Mouse (Mus musculus): ENCODE data around the gene Gm42878. TPM values are rescaled to one million over a fixed set of nuclear protein-coding genes. Genes with fewer than 3 reads are reported as not detected.

Gm42878 gene
- polyA plus RNA-seq, 1 experiment from 2014 or later = not detected

DNA sequence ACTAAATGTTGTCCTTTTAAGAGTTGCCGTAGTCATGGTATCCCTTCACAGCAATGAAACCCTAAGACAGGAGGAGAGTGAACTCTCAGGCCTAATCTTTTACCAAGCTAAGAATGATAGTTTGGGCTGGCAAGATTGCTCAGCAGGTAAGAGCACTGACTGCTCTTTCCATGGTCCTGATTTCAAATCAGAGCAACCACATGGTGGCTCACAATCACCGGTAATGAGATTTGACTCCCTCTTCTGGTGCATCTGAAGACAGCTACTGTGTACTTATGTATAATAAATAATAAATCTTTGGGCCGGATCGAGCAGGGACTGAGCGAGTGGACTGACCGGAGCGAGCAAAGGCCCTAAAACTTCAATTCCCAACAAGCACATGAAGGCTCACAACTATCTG lies 4.0 kb downstream of the Gm42878 start:
- Histone ChIP-seq H3K27me3 (ENCODE audit: control insufficient read depth, insufficient read depth, low read length) (no peaks in the 10 kb centered on the region), H3K9ac (no peak overlapping the region), H3K27ac (no peak overlapping the region), H3K4me1 (replicated peaks; ENCODE audit: control insufficient read depth, insufficient read depth, low read length) (peaks cover 12% of the 10 kb centered on the region), H3K4me2 (replicated peaks) (no peak overlapping the region), H3K9me3 (ENCODE audit: control insufficient read depth, low read length) (no peaks in the 10 kb centered on the region), H3K36me3 (replicated peaks; ENCODE audit: control insufficient read depth, insufficient read depth) (peaks cover 13% of the 10 kb centered on the region), H3K4me3 (replicated peaks; ENCODE audit: low read length) (no peak overlapping the region)
- WGBS = 86% methylated on average over 7 of the region's 7 CpGs
- no peak for ATAC-seq (ENCODE audit: low FRiP score)
- DNase-seq (ENCODE audit: low spot score) = no peak

DNA sequence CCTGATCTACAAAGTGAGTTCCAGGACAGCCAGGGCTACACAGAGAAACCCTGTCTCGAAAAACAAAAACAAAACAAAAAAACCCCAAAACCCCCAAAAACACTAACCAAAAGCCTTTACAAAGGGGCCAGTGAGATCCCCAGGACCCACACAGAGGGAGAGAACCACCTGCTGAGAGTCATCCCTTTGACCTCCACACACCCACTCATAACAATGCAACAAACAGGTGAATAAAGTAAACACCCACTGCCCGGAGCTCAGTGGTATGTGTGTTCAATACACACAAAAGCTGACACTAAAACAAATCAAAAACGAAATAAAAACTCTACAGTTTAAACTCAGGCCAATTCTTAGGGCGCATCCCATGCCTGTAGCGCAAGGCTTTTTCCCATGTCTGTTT lies 5.2 kb downstream of the Gm42878 start:
- Histone ChIP-seq H3K9me3 (ENCODE audit: control insufficient read depth, low read length) (no peaks in the 10 kb centered on the region), H3K9ac (no peak overlapping the region), H3K36me3 (replicated peaks; ENCODE audit: control insufficient read depth, insufficient read depth) (peaks cover 24% of the 10 kb centered on the region), H3K4me2 (replicated peaks) (no peak overlapping the region), H3K27ac (no peak overlapping the region), H3K4me3 (replicated peaks; ENCODE audit: low read length) (no peak overlapping the region), H3K27me3 (ENCODE audit: control insufficient read depth, insufficient read depth, low read length) (no peaks in the 10 kb centered on the region), H3K4me1 (replicated peaks; ENCODE audit: control insufficient read depth, insufficient read depth, low read length) (peaks cover 12% of the 10 kb centered on the region)
- ATAC-seq (ENCODE audit: low FRiP score) (no peak), DNase-seq (ENCODE audit: low spot score) (no peak)
- WGBS = 93% methylated on average over 5 of the region's 5 CpGs

DNA sequence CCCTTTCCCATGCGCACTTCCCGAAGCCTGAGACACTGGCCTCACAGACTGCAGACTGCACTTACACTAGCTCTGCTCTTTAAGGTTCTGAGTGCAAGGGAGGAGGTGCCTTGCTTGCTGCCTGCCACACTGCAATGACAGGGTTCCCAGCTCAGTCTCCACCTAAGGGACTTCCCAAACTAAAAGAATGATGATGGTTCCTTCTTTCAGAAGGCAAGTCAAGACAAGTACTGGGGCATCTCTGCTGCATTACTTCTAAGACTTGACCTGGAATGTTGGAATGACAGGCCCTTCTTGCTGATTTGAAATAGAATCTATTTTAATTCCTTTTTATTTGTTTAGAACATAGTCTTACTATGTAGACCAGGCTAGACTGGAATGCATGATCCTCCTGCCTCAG lies 7.7 kb downstream of the Gm42878 start:
- no peak for DNase-seq (ENCODE audit: low spot score)
- H3K27ac ChIP-seq = no peak overlapping the region
- peaks cover 45% of the 10 kb centered on the region for H3K36me3 ChIP-seq (replicated peaks; ENCODE audit: control insufficient read depth, insufficient read depth)
- no peak overlapping the region for H3K9ac ChIP-seq
- no peaks in the 10 kb centered on the region for H3K9me3 ChIP-seq (ENCODE audit: control insufficient read depth, low read length)
- no peak overlapping the region for H3K4me3 ChIP-seq (replicated peaks; ENCODE audit: low read length)
- H3K4me2 ChIP-seq (replicated peaks) = no peak overlapping the region
- ATAC-seq (ENCODE audit: low FRiP score) = no peak
- no peaks in the 10 kb centered on the region for H3K27me3 ChIP-seq (ENCODE audit: control insufficient read depth, insufficient read depth, low read length)
- H3K4me1 ChIP-seq (replicated peaks; ENCODE audit: control insufficient read depth, insufficient read depth, low read length) = no peaks in the 10 kb centered on the region
- 74% methylated on average over 2 of the region's 2 CpGs for WGBS

DNA sequence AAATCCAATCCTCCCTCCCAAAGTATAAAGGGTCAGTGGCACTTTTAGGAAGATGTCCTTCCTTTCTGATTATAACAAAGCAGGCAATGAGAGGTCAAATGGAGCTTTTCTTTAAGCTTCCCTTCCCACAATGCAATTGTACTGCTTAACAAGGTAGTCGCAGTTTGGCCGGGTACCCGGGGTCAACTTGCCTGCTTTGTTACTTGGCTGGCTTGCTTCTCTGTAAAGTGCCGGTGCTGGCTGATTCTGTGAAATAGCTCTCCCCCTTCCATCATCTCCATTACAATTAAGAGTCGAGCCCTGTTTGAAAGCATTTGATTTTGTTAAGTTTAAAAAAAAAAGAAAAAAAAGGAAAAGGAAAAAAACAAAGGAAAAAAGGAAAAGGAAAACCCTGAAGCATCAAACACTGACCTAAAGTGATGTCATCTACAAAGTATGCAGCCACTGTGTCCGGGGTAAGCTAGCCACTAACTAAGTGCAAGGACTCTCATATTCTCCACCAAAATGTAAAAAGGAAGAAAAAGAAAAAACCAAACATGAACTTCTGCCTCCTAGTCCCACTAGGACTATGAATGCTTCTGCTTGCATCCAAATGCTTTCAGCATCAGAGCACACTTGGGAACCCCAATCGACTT lies 8.2 kb downstream of the Gm42878 start:
- ATAC-seq (ENCODE audit: low FRiP score) (no peak), DNase-seq (ENCODE audit: low spot score) (no peak)
- no peak overlapping the region for H3K4me3 ChIP-seq (replicated peaks; ENCODE audit: low read length)
- H3K4me2 ChIP-seq (replicated peaks) = no peak overlapping the region
- no peaks in the 10 kb centered on the region for H3K27me3 ChIP-seq (ENCODE audit: control insufficient read depth, insufficient read depth, low read length)
- H3K9ac ChIP-seq = no peak overlapping the region
- no peak overlapping the region for H3K27ac ChIP-seq
- H3K36me3 ChIP-seq (replicated peaks; ENCODE audit: control insufficient read depth, insufficient read depth) = peaks cover 51% of the 10 kb centered on the region
- WGBS = 50% methylated on average over 7 of the region's 7 CpGs
- no peaks in the 10 kb centered on the region for H3K9me3 ChIP-seq (ENCODE audit: control insufficient read depth, low read length)
- H3K4me1 ChIP-seq (replicated peaks; ENCODE audit: control insufficient read depth, insufficient read depth, low read length) = no peaks in the 10 kb centered on the region

DNA sequence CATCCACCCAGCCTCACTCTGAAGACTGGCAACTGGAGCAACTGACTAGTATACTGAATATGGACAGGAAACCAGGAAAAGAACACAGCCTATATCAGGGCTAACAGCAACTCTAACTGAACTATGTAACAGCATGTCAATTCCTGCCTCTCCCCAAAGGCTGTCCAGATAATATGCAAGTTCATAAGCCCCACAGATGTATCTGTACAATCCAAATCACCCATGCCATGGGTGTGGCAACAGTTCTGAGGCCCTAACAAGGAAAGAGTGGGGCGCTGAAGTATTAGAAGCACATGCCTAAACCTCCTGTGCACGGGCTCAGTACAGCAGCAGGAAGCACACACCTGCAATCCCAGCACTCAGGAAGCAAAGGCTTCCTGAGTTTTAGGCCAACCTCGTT lies 10.2 kb downstream of the Gm42878 start:
- Histone ChIP-seq H3K36me3 (replicated peaks; ENCODE audit: control insufficient read depth, insufficient read depth) (peaks cover 67% of the 10 kb centered on the region), H3K4me2 (replicated peaks) (no peak overlapping the region), H3K9ac (no peak overlapping the region), H3K27me3 (ENCODE audit: control insufficient read depth, insufficient read depth, low read length) (no peaks in the 10 kb centered on the region), H3K4me3 (replicated peaks; ENCODE audit: low read length) (no peak overlapping the region), H3K27ac (no peak overlapping the region), H3K4me1 (replicated peaks; ENCODE audit: control insufficient read depth, insufficient read depth, low read length) (no peaks in the 10 kb centered on the region), H3K9me3 (ENCODE audit: control insufficient read depth, low read length) (no peaks in the 10 kb centered on the region)
- DNase-seq (ENCODE audit: low spot score) (no peak), ATAC-seq (ENCODE audit: low FRiP score) (no peak)
- 97% methylated on average over 3 of the region's 3 CpGs for WGBS

DNA sequence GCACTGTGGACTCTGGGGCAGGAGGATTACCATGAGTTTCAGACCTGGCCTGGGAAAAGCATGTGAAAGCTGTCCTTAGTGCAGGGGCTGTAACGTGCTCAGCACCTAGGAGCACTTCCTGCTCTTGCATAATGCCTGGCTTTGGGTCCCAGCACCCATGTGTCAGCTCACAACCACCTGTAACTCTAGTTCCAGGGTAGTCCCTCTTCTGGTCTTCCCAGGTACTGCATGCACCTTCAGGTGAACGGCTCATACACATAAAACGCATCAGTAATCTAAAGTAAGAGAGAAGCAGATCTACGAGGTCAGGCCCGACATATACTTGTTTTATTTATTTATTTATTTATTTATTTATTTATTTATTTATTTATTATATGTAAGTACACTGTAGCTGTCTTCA lies 10.8 kb downstream of the Gm42878 start:
- Histone ChIP-seq H3K9me3 (ENCODE audit: control insufficient read depth, low read length) (no peaks in the 10 kb centered on the region), H3K4me1 (replicated peaks; ENCODE audit: control insufficient read depth, insufficient read depth, low read length) (no peaks in the 10 kb centered on the region), H3K36me3 (replicated peaks; ENCODE audit: control insufficient read depth, insufficient read depth) (peaks cover 72% of the 10 kb centered on the region), H3K4me2 (replicated peaks) (no peak overlapping the region), H3K27ac (no peak overlapping the region), H3K4me3 (replicated peaks; ENCODE audit: low read length) (no peak overlapping the region), H3K9ac (no peak overlapping the region), H3K27me3 (ENCODE audit: control insufficient read depth, insufficient read depth, low read length) (no peaks in the 10 kb centered on the region)
- ATAC-seq (ENCODE audit: low FRiP score) = no peak
- WGBS = 94% methylated on average over 5 of the region's 5 CpGs
- DNase-seq (ENCODE audit: low spot score) = no peak

DNA sequence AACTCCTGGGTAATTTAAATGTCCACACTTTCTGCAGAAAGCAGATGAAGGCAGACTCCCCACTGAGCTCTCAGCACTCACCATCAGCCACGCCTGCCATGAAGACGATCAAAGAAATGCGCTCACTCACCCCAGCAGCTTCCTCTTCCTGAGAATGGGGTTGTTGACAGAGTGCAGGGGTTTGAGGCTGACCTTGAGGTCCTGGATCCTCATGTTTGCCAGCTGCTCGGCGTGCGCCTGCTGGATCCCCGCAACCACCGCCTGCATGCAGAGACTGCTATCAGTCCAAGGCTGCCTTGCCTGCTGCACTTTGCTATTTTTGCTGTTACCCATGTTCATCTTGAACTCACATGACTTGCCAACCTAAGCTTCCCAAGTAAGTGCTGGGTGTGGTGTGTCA lies 18.3 kb downstream of the Gm42878 start:
- no peak overlapping the region for H3K27ac ChIP-seq
- no peaks in the 10 kb centered on the region for H3K27me3 ChIP-seq (ENCODE audit: control insufficient read depth, insufficient read depth, low read length)
- DNase-seq (ENCODE audit: low spot score) (no peak), ATAC-seq (ENCODE audit: low FRiP score) (no peak)
- no peak overlapping the region for H3K9ac ChIP-seq
- no peaks in the 10 kb centered on the region for H3K9me3 ChIP-seq (ENCODE audit: control insufficient read depth, low read length)
- H3K36me3 ChIP-seq (replicated peaks; ENCODE audit: control insufficient read depth, insufficient read depth) = peaks cover 90% of the 10 kb centered on the region
- 82% methylated on average over 8 of the region's 8 CpGs for WGBS
- no peak overlapping the region for H3K4me3 ChIP-seq (replicated peaks; ENCODE audit: low read length)
- no peak overlapping the region for H3K4me2 ChIP-seq (replicated peaks)
- no peaks in the 10 kb centered on the region for H3K4me1 ChIP-seq (replicated peaks; ENCODE audit: control insufficient read depth, insufficient read depth, low read length)

DNA sequence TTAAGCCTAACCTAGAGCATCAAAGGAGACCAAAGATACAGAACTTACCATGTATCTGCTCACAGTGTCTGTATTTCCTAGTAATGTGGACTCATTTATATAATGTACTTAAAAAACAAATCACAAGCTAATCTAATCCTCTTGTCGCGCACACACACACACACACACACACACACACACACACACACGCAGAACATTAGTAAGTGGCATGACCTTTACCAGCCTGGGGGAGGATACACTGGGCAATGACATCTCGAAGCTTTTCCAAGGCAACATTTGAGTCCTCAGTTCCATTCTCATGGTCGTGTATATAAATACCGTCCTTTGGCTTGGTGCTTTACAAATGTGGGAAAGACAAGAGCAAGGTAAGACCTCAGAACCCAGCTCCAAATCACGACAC lies 18.8 kb downstream of the Gm42878 start:
- H3K27ac ChIP-seq = no peak overlapping the region
- ATAC-seq (ENCODE audit: low FRiP score) (no peak), DNase-seq (ENCODE audit: low spot score) (no peak)
- H3K9ac ChIP-seq = no peak overlapping the region
- H3K4me2 ChIP-seq (replicated peaks) = no peak overlapping the region
- H3K4me3 ChIP-seq (replicated peaks; ENCODE audit: low read length) = no peak overlapping the region
- no peaks in the 10 kb centered on the region for H3K27me3 ChIP-seq (ENCODE audit: control insufficient read depth, insufficient read depth, low read length)
- WGBS = 86% methylated on average over 7 of the region's 7 CpGs
- no peaks in the 10 kb centered on the region for H3K9me3 ChIP-seq (ENCODE audit: control insufficient read depth, low read length)
- H3K36me3 ChIP-seq (replicated peaks; ENCODE audit: control insufficient read depth, insufficient read depth) = peaks cover 90% of the 10 kb centered on the region
- H3K4me1 ChIP-seq (replicated peaks; ENCODE audit: control insufficient read depth, insufficient read depth, low read length) = no peaks in the 10 kb centered on the region

DNA sequence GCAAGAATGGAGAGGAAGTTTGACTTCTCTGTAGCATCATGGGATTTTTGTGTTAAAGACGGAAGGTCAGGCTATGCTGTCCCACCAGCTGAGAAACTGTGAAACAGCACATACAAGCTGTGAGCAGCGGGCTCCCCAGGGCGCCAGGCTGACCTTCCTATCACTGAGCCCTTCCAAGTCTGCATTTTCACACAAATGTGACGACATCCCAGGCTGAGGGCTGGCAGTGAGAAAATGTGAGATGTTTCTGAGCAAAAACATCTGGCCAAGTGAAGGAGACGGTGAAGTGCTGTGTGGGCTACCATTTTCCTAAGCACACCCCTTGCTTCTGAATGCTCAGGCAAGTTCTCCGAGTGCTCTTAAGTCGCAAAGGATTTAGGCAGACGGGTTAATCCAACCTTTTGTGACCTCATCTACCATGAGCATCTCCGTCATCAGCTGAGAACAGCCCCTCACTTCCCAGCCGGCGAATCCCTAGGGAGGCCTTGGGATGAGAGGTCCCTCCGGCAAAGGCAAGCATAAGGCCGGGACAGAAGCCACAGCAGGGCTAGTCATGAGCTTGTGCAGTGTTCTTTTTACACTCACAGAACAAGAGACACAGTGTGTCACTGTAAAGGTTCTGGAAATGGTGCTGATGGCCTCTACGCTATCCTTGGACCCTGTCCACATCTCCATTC lies 19.4 kb downstream of the Gm42878 start:
- no peaks in the 10 kb centered on the region for H3K9me3 ChIP-seq (ENCODE audit: control insufficient read depth, low read length)
- no peak overlapping the region for H3K9ac ChIP-seq
- no peak overlapping the region for H3K4me2 ChIP-seq (replicated peaks)
- DNase-seq (ENCODE audit: low spot score) = no peak
- no peak overlapping the region for H3K4me3 ChIP-seq (replicated peaks; ENCODE audit: low read length)
- H3K27me3 ChIP-seq (ENCODE audit: control insufficient read depth, insufficient read depth, low read length) = no peaks in the 10 kb centered on the region
- ATAC-seq (ENCODE audit: low FRiP score) = no peak
- WGBS = 88% methylated on average over 14 of the region's 14 CpGs
- no peak overlapping the region for H3K27ac ChIP-seq
- peaks cover 92% of the 10 kb centered on the region for H3K36me3 ChIP-seq (replicated peaks; ENCODE audit: control insufficient read depth, insufficient read depth)
- H3K4me1 ChIP-seq (replicated peaks; ENCODE audit: control insufficient read depth, insufficient read depth, low read length) = no peaks in the 10 kb centered on the region

Data from hindbrain, embryonic 14.5 days (tissue).